Mouse (Mus musculus) megakaryocyte, embryonic 14.5 days (primary cell): Measurements from ENCODE around the gene Olfr1378. TPM values are rescaled to one million over a fixed set of nuclear protein-coding genes. Genes with fewer than 3 reads are reported as not detected.

ENCODE experiments used
- H3K27me3 ChIP-seq: replicated peaks from 2 replicates; pipeline ENCODE3; 2012; ENCODE audit warnings: inconsistent platforms
- H3K36me3 ChIP-seq: replicated peaks from 2 replicates; pipeline ENCODE3; 2012; ENCODE audit warnings: low read length, inconsistent platforms, mixed read lengths
- H3K4me1 ChIP-seq: 2 replicates; pipeline ENCODE4 v1.6.1; 2012; ENCODE audit warnings: inconsistent platforms
- H3K4me3 ChIP-seq: replicated peaks from 2 replicates; pipeline ENCODE3; 2012; ENCODE audit warnings: moderate library complexity, mild to moderate bottlenecking, inconsistent platforms
- H3K9me3 ChIP-seq: 2 replicates; pipeline ENCODE4 v1.6.1; 2012; ENCODE audit warnings: inconsistent platforms
- FLI1 ChIP-seq: IDR thresholded peaks from 2 replicates; pipeline ENCODE4 v1.6.1; 2012; ENCODE audit warnings: low read length, inconsistent platforms, mixed read lengths
- GATA1 ChIP-seq: IDR thresholded peaks from 3 replicates; pipeline ENCODE4 v1.6.1; 2012; ENCODE audit warnings: mixed read lengths, low read length, inconsistent platforms, borderline replicate concordance
- polyA plus RNA-seq: library from polyadenylated mRNA; stranded (reverse); fragments of >175 nt; gene quantifications from 2 replicates; pipeline ENCODE4 v1.2.3, GENCODE M21; 2012; ENCODE audit warnings: low replicate concordance; ENCODE audit not compliant: insufficient read depth

The Olfr1378 gene
- polyA plus RNA-seq, 1 experiment, result not detected

DNA sequence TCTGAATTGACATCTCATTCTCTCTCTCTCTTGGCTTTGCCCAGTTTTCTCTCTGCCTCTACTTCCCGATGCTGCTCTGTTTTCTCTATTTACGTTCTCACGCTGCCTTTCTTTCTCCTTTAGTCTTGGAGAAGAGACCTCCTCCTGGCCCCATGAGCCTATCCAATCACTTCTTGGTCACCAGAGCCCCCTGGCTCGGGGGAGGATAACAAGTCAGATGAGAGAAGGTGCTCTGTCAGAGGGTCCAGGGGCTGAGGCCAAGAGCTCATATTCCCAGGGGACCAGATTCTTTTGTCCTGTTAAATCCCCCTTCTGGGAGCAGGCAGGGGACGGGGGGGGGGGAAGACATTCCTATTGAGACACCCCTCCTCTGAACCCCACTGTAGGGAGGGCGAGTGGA lies 12.7 kb upstream of the Olfr1378 start, which contains the start of gene Prop1:
TSS of gene Prop1 (minus strand) at position 101 of the 400 bp plus-strand sequence.
- no peak within 1 kb of the TSS for H3K4me3 ChIP-seq
- no peaks in the 10 kb centered on the region for H3K36me3 ChIP-seq
- H3K4me1 ChIP-seq, result no peaks in the 10 kb centered on the region
- no peaks in the 10 kb centered on the region for H3K27me3 ChIP-seq
- peaks cover 43% of the 10 kb centered on the region for H3K9me3 ChIP-seq
- TF ChIP-seq GATA1 (no peak), FLI1 (no peak)

DNA sequence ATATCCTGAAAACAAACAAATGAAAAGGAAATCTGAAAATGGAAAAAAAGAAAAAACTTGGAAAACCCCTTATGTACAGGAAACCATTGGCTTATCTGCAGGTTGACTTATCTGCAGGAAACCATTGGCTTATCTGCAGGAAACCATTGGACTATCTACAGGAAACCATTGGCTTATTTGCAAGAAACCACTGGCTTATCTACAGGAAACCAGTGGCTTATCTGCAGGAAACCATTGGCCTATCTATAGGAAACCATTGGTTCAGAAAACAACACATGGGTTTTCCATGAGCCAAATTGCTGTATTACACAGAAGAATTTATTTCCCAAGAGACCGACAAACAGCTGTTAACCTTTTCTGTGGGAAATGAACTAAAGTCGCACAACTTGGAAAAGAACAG lies 1.4 kb upstream of the Olfr1378 start:
- Histone ChIP-seq H3K9me3 (peaks cover 39% of the 10 kb centered on the region), H3K27me3 (no peaks in the 10 kb centered on the region), H3K4me1 (no peaks in the 10 kb centered on the region), H3K4me3 (no peak overlapping the region), H3K36me3 (no peaks in the 10 kb centered on the region)
- TF ChIP-seq FLI1 (no peak), GATA1 (no peak)

DNA sequence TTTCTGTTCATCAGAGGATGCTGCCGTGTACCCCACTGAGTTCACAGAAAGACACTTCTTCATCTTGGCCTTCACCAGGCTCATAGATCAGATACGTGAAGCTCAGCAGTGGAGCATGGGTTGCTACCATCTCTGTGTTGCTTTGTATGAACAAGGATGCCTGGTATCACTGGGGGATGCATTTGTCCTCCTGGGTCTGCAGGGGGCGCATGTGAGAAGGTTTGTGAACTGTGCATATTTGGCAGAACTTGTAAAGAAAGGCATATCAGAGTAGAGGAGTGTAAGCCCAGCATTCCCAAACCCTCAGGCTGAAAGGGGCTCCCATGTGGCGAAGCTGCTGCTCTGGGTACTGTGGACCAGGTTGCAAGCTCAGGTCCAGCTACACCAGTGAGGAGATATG lies 10.9 kb downstream of the Olfr1378 start:
- Histone ChIP-seq H3K36me3 (no peaks in the 10 kb centered on the region), H3K9me3 (peaks cover 38% of the 10 kb centered on the region), H3K27me3 (no peaks in the 10 kb centered on the region), H3K4me3 (no peak overlapping the region), H3K4me1 (no peaks in the 10 kb centered on the region)
- TF ChIP-seq GATA1 (no peak), FLI1 (no peak)

DNA sequence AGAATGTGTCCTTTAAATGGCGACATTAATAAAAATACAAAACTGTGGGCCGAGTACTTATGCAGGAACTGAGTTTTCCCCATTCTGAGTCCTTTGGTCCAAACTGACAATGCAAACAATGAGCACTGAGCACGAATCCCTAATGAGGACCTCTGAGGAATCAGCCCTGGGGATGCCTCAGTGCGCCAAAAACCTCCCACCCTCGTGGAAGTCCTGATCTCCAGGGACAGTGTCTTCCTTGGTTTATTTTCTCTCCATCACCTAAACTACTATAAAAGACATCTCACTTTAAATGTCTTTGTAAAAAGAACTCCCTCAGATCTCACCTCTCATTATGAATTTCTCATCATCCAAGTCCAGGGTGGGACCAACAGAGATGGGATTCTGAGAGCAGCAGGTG lies 15.3 kb downstream of the Olfr1378 start, which contains the start of gene Olfr1377:
TSS of gene Olfr1377 (plus strand) at position 301 of the 400 bp plus-strand sequence.
- TF ChIP-seq FLI1 (no peak), GATA1 (no peak)
- no peak within 1 kb of the TSS for H3K4me3 ChIP-seq
- peaks cover 32% of the 10 kb centered on the region for H3K9me3 ChIP-seq
- no peaks in the 10 kb centered on the region for H3K27me3 ChIP-seq
- no peaks in the 10 kb centered on the region for H3K36me3 ChIP-seq
- H3K4me1 ChIP-seq, result no peaks in the 10 kb centered on the region

DNA sequence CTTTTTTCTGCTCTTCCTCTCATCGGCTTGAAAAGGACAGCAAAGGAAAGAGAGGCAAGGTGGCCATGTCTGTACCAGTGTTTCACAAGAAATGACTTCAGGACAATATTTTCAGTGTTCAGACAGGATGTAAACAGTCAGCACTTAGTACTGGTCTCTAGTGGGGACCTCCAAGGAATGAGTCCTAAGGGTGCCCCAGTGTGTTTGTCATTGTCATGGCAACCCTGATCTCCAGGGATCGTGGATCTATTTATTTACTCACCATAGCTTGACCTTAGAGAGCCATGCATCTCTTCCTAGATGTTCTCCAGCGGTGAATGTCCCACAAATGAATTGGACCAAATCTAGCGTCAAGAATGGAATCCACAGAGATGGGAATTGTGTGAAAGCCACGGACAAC lies 37.0 kb downstream of the Olfr1378 start, which contains the start of gene Olfr51:
TSS of gene Olfr51 (plus strand) at position 301 of the 400 bp plus-strand sequence.
- Histone ChIP-seq H3K36me3 (no peaks in the 10 kb centered on the region), H3K4me3 (no peak within 1 kb of the TSS), H3K4me1 (no peaks in the 10 kb centered on the region), H3K27me3 (no peaks in the 10 kb centered on the region), H3K9me3 (peaks cover 6% of the 10 kb centered on the region; the same call in 1 of the 2 replicates)
- TF ChIP-seq GATA1 (no peak), FLI1 (no peak)

DNA sequence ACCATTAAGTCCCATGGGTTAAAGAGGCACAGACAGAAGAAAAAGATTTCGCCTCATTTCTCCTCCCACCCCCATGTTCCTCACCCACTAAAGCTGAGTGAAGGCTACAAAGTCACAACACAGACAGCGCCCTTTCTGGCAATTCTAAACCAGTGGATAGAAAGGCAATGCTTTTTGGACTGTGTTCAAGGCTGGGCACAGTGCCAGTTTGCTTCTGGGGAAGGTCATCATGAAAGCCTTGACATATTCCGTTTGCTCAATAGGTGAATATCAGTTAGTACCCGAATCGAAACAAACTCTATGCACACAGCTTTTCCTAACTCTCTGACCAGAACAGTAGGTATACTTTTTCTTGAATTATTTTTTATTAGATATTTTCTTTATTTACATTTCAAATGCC lies 45.5 kb downstream of the Olfr1378 start:
- no peaks in the 10 kb centered on the region for H3K4me1 ChIP-seq
- peaks cover 9% of the 10 kb centered on the region; the same call in 1 of the 2 replicates for H3K9me3 ChIP-seq
- H3K27me3 ChIP-seq, result no peaks in the 10 kb centered on the region
- no peaks in the 10 kb centered on the region for H3K36me3 ChIP-seq
- H3K4me3 ChIP-seq, result no peak overlapping the region
- TF ChIP-seq FLI1, result no peak
- TF ChIP-seq GATA1, result no peak

DNA sequence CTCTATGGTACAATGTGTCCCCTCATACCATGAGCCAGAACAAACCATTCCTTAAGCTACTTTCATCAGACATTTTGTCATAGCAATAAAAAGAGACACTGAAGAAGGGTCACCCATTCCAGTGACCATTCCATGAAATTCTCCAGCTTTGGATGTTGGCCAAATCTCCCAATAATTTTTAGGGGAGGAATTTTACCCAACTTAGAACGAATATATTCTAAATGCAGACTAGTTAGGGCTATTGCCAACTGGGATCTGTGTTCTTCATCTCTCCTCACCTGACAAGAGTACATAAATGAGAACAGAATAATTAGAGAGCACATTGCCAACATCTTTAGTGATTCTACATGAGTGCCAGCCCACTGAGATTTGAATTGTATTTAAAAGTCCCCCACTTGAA lies 47.6 kb downstream of the Olfr1378 start, which contains the start of gene Olfr54:
TSS of gene Olfr54 (plus strand) at position 301 of the 400 bp plus-strand sequence.
- Histone ChIP-seq H3K9me3 (peaks cover 9% of the 10 kb centered on the region; the same call in 1 of the 2 replicates), H3K27me3 (no peaks in the 10 kb centered on the region), H3K4me3 (peak within 1 kb of the TSS; percentile 59), H3K4me1 (no peaks in the 10 kb centered on the region), H3K36me3 (no peaks in the 10 kb centered on the region)
- TF ChIP-seq FLI1 (no peak), GATA1 (no peak)

DNA sequence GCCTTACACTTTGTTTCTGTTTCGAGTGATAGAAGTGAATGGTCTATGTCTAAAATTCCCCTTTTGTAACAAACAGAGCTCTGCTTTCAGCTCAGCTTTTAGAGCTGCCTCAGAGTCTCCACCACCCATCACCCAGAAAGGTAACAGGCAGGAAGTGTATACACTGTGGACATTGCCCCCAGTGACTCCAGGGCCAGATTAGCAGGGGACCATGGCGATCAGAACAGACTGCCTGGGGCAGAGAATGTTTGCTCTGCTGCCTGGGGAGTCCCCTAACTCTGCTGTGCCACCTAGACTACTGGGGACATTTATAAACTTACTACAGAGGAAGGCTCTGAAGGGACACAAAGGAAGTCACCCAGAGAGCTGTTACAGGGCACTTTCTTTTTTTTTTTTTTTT lies 50.0 kb downstream of the Olfr1378 start:
- Histone ChIP-seq H3K4me1 (no peaks in the 10 kb centered on the region), H3K9me3 (peaks cover 2% of the 10 kb centered on the region; the same call in 1 of the 2 replicates), H3K4me3 (no peak overlapping the region), H3K27me3 (no peaks in the 10 kb centered on the region), H3K36me3 (no peaks in the 10 kb centered on the region)
- TF ChIP-seq GATA1 (no peak), FLI1 (no peak)

Other genes with a start within 250 kb of the Olfr1378 start
- not detected in 2 replicates for gene Zfp354c, start 138.8 kb upstream of the Olfr1378 start, polyA plus RNA-seq
- not detected in 2 replicates for gene Zfp879, start 125.0 kb upstream of the Olfr1378 start, polyA plus RNA-seq
- gene Grm6, start 115.8 kb upstream of the Olfr1378 start, polyA plus RNA-seq, result 0.08 and 0.63 TPM in 2 replicates
- not detected in 2 replicates for gene Zfp454, start 78.9 kb upstream of the Olfr1378 start, polyA plus RNA-seq
- not detected in 2 replicates for gene Zfp2, start 50.4 kb upstream of the Olfr1378 start, polyA plus RNA-seq
- gene Zfp354b, start 34.9 kb upstream of the Olfr1378 start, polyA plus RNA-seq, result not detected in 2 replicates
- gene 4933414I15Rik, start 22.8 kb upstream of the Olfr1378 start, polyA plus RNA-seq, result not detected in 2 replicates
- not detected in 2 replicates for gene Prop1, start 12.8 kb upstream of the Olfr1378 start, polyA plus RNA-seq
- not detected in 2 replicates for gene Olfr1377, start 15.4 kb downstream of the Olfr1378 start, polyA plus RNA-seq
- not detected in 2 replicates for gene Olfr51, start 37.1 kb downstream of the Olfr1378 start, polyA plus RNA-seq
- not detected in 2 replicates for gene Olfr54, start 47.7 kb downstream of the Olfr1378 start, polyA plus RNA-seq
- not detected in 2 replicates for gene Olfr1375, start 81.6 kb downstream of the Olfr1378 start, polyA plus RNA-seq
- not detected in 2 replicates for gene Zfp354a, start 92.7 kb downstream of the Olfr1378 start, polyA plus RNA-seq